ENCODE assay signal across 10 mouse cellular contexts in the genomic region with DNA sequence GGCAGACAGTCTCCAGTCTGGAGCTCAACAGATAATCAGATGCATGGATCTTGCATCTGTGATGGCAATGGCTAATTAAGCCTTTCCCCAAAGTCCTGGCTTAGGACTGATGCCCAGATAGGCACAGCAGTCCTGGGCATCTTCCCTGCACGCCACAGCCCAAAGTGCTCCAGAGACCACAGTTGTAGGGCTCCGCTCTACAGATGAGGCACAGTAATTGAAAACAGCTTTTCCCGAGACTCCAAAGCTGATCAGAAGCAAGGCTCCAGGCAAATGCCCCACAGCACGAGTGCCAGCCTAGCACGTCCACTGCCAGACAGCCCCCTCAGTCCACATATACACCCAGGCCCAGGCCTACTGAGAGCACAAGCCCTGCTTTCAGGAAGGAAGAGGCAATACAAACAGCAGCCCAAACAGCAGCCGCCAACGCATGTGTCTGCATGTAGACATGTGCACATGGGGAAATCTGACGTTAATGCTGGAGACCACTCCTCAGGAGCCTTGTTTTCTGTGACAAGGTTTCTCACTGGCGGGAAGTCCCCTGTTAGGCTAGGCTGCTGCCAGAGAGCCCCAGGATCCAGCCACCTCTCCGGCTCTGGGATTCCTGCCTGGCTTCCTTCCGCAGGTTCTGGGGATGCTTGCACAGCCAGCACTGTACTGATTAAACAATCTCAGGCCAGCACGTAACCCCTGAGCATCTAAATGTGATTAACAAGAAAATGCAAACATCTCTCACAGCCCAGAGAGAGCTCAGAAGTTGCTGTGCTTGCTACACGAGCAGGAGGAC. TPM values are rescaled to one million over a fixed set of nuclear protein-coding genes. Genes with fewer than 3 reads are reported as not detected.
DNase-seq lines count a peak whose midpoint lies in the region; ATAC-seq and TF ChIP-seq lines count a peak whose summit lies in the region.
"Had no signal": no experiment of that assay in that cellular context is flagged by ENCODE, and none has a peak within 500 bp of the region (broad histone marks: within the 10 kb centered on the region; RNA-seq: fewer than 3 reads in every experiment).

No protein-coding gene starts in this region.

- H3K4me1 ChIP-seq in liver, embryonic 13.5 days (replicated peaks), result peaks cover 26% of the 10 kb centered on the region
- H3K4me1 ChIP-seq in liver, embryonic 11.5 days (replicated peaks; ENCODE audit: control insufficient read depth, insufficient read depth, low read length), result 0 out of 2 replicates have a peak, but pooled peaks cover 1% of the 10 kb centered on the region
- H3K4me1 ChIP-seq in embryonic facial prominence, embryonic 13.5 days, result peaks cover 36% of the 10 kb centered on the region
- peaks cover 3% of the 10 kb centered on the region; the same call in 1 of the 2 replicates for H3K4me1 ChIP-seq in midbrain, embryonic 12.5 days

- no peak for DNase-seq in gastrocnemius, adult 2 months
- no peak for DNase-seq in gastrocnemius, postnatal 4 days (ENCODE audit: low spot score in 2 of 2)
- DNase-seq in liver, embryonic 13.5 days, result no peak
- DNase-seq in liver, embryonic 11.5 days (ENCODE audit: low spot score), result no peak
- no peak for DNase-seq in urinary bladder, adult 18-20 months (ENCODE audit: low spot score in 2 of 2)
- DNase-seq in right cerebral cortex, postnatal 4 days, result no peak
- DNase-seq: embryo, embryonic 11 days had no signal

- no peak for ATAC-seq in liver, embryonic 13.5 days (ENCODE audit: low read depth)
- ATAC-seq in liver, embryonic 11.5 days (replicated peaks; ENCODE audit: low FRiP score), result no peak
- no peak for ATAC-seq in embryonic facial prominence, embryonic 13.5 days (ENCODE audit: insufficient number of reproducible peaks, insufficient read depth, low FRiP score, low TSS enrichment, low read depth)
- no peak for ATAC-seq in midbrain, embryonic 12.5 days (ENCODE audit: low FRiP score, low read depth)

- no peaks in the 10 kb centered on the region for H3K9me3 ChIP-seq in liver, embryonic 13.5 days (replicated peaks)
- H3K9me3 ChIP-seq in liver, embryonic 11.5 days (ENCODE audit: control insufficient read depth, low read length), result no peaks in the 10 kb centered on the region
- H3K9me3 ChIP-seq in embryonic facial prominence, embryonic 13.5 days, result no peaks in the 10 kb centered on the region
- no peaks in the 10 kb centered on the region for H3K9me3 ChIP-seq in midbrain, embryonic 12.5 days
- H3K9me3 ChIP-seq: stomach, embryonic 15.5 days had no signal

- 66% methylated on average over 13 of the region's 13 CpGs for WGBS in liver, embryonic 13.5 days (ENCODE audit: insufficient replicate concordance)
- WGBS in liver, embryonic 11.5 days, result 75% methylated on average over 13 of the region's 13 CpGs
- 30% methylated on average over 13 of the region's 13 CpGs for WGBS in embryonic facial prominence, embryonic 13.5 days
- WGBS in midbrain, embryonic 12.5 days, result 76% methylated on average over 13 of the region's 13 CpGs

- H3K9ac ChIP-seq in liver, embryonic 13.5 days, result no peak overlapping the region
- no peak overlapping the region for H3K9ac ChIP-seq in liver, embryonic 11.5 days (ENCODE audit: low read depth, low read length)
- H3K9ac ChIP-seq in embryonic facial prominence, embryonic 13.5 days, result peak overlapping the region; percentile 6; the same call in 1 of the 2 replicates
- no peak overlapping the region for H3K9ac ChIP-seq in midbrain, embryonic 12.5 days (replicated peaks)
- H3K9ac ChIP-seq: stomach, embryonic 15.5 days had no signal

- H3K4me3 ChIP-seq in gastrocnemius, adult 2 months, result no peak overlapping the region
- no peak overlapping the region for H3K4me3 ChIP-seq in liver, embryonic 13.5 days (replicated peaks)
- no peak overlapping the region for H3K4me3 ChIP-seq in liver, embryonic 11.5 days (ENCODE audit: low read depth, low read length)
- no peak overlapping the region for H3K4me3 ChIP-seq in embryonic facial prominence, embryonic 13.5 days
- H3K4me3 ChIP-seq in midbrain, embryonic 12.5 days, result no peak overlapping the region
- H3K4me3 ChIP-seq: stomach, embryonic 15.5 days had no signal

- intact Hi-C loops in gastrocnemius, adult 2 months (cut with DNase I), result loop anchor here (5.0 kb wide), 1 partner anchor 699 kb away; a partner anchor contains a TSS

- H3K36me3 ChIP-seq in liver, embryonic 13.5 days, result no peaks in the 10 kb centered on the region
- H3K36me3 ChIP-seq in liver, embryonic 11.5 days (ENCODE audit: control insufficient read depth, insufficient read depth, low read length), result no peaks in the 10 kb centered on the region
- H3K36me3 ChIP-seq in embryonic facial prominence, embryonic 13.5 days, result no peaks in the 10 kb centered on the region
- H3K36me3 ChIP-seq in midbrain, embryonic 12.5 days, result no peaks in the 10 kb centered on the region
- H3K36me3 ChIP-seq: stomach, embryonic 15.5 days had no signal

- TF ChIP-seq CTCF in gastrocnemius, adult 2 months (IDR thresholded peaks at IDR 0.05), result no peak

- no peak overlapping the region for H3K4me2 ChIP-seq in liver, embryonic 13.5 days
- no peak overlapping the region for H3K4me2 ChIP-seq in liver, embryonic 11.5 days
- H3K4me2 ChIP-seq in embryonic facial prominence, embryonic 13.5 days, result no peak overlapping the region
- no peak overlapping the region for H3K4me2 ChIP-seq in midbrain, embryonic 12.5 days (replicated peaks)
- H3K4me2 ChIP-seq: stomach, embryonic 15.5 days had no signal

- peak overlapping the region; percentile 96 for H3K27ac ChIP-seq in gastrocnemius, adult 2 months
- peak overlapping the region; percentile 9; the same call in 1 of the 2 replicates for H3K27ac ChIP-seq in liver, embryonic 13.5 days
- no peak overlapping the region for H3K27ac ChIP-seq in liver, embryonic 11.5 days (ENCODE audit: low read depth, low read length)
- peak overlapping the region; percentile 83 for H3K27ac ChIP-seq in embryonic facial prominence, embryonic 13.5 days
- 0 out of 2 replicates have a peak overlapping the region, but pooled peaks have one; percentile 15 for H3K27ac ChIP-seq in midbrain, embryonic 12.5 days (replicated peaks)
- H3K27ac ChIP-seq: stomach, embryonic 15.5 days had no signal

- H3K27me3 ChIP-seq in liver, embryonic 13.5 days, result no peaks in the 10 kb centered on the region
- no peaks in the 10 kb centered on the region for H3K27me3 ChIP-seq in liver, embryonic 11.5 days (replicated peaks; ENCODE audit: control insufficient read depth, insufficient read depth, low read length)
- H3K27me3 ChIP-seq in embryonic facial prominence, embryonic 13.5 days, result no peaks in the 10 kb centered on the region
- no peaks in the 10 kb centered on the region for H3K27me3 ChIP-seq in midbrain, embryonic 12.5 days
- H3K27me3 ChIP-seq: stomach, embryonic 15.5 days had no signal

RNA-seq across cellular contexts. Expression of a gene that starts 47.6 kb away (rescaled TPM):
- total RNA-seq in gastrocnemius, adult 2 months (2021), result 10 to 100 TPM; 55.1 to 58.5 TPM
- 10 to 100 TPM; 79.8 to 93.9 TPM for total RNA-seq in gastrocnemius, postnatal 4 days (2021)
- polyA plus RNA-seq in liver, embryonic 13.5 days (2015; fragmentation: Nextera tagmentation; extraction: Ambion mirVana), result 13.3 and 16.2 TPM in 2 replicates
- polyA plus RNA-seq in liver, embryonic 11.5 days (2014; fragmentation: Nextera tagmentation; extraction: Ambion mirVana), result 15.0 and 17.3 TPM in 2 replicates
- 39.5 and 40.1 TPM in 2 replicates for polyA plus RNA-seq in embryonic facial prominence, embryonic 13.5 days (2015; fragmentation: Nextera tagmentation; extraction: Ambion mirVana)
- polyA plus RNA-seq in midbrain, embryonic 12.5 days (2016; fragmentation: Nextera tagmentation; extraction: Ambion mirVana), result 43.3 and 46.8 TPM in 2 replicates

RNA-seq across cellular contexts. Expression of a gene that starts 51.8 kb away (rescaled TPM):
- total RNA-seq in gastrocnemius, adult 2 months (2021), result 10 to 100 TPM; 29.4 to 33.6 TPM
- total RNA-seq in gastrocnemius, postnatal 4 days (2021), result 10 to 100 TPM; 31.9 to 37.1 TPM
- polyA plus RNA-seq in liver, embryonic 13.5 days (2015; fragmentation: Nextera tagmentation; extraction: Ambion mirVana), result 18.1 and 21.9 TPM in 2 replicates
- 34.4 and 39.0 TPM in 2 replicates for polyA plus RNA-seq in liver, embryonic 11.5 days (2014; fragmentation: Nextera tagmentation; extraction: Ambion mirVana)
- 41.0 and 41.1 TPM in 2 replicates for polyA plus RNA-seq in embryonic facial prominence, embryonic 13.5 days (2015; fragmentation: Nextera tagmentation; extraction: Ambion mirVana)
- 51.4 and 55.8 TPM in 2 replicates for polyA plus RNA-seq in midbrain, embryonic 12.5 days (2016; fragmentation: Nextera tagmentation; extraction: Ambion mirVana)
